Mouse (Mus musculus) forebrain, embryonic 13.5 days (tissue): ENCODE data around the gene Actrt3. TPM values are rescaled to one million over a fixed set of nuclear protein-coding genes. Genes with fewer than 3 reads are reported as not detected.

ENCODE experiments used
- ATAC-seq: fragments of 200-750 bp; cut with Nextera tagmentation; 2 replicates; pipeline ENCODE4 v1.8.0; 2017
- H3K27ac ChIP-seq: fragments of 300-500 bp; sonication (generic); 2 replicates; pipeline ENCODE4 v1.5.1; 2015; ENCODE audit warnings: inconsistent platforms, mild to moderate bottlenecking, moderate library complexity
- H3K27me3 ChIP-seq: fragments of 300-500 bp; sonication (generic); 2 replicates; pipeline ENCODE4 v1.6.1; 2015; ENCODE audit warnings: mild to moderate bottlenecking, inconsistent platforms
- H3K36me3 ChIP-seq: fragments of 300-500 bp; sonication (generic); 2 replicates; pipeline ENCODE4 v1.6.1; 2015; ENCODE audit warnings: mild to moderate bottlenecking, inconsistent platforms; ENCODE audit not compliant: poor library complexity, severe bottlenecking
- H3K4me1 ChIP-seq: fragments of 300-500 bp; sonication (generic); 2 replicates; pipeline ENCODE4 v1.6.1; 2015; ENCODE audit warnings: inconsistent platforms
- H3K4me2 ChIP-seq: fragments of 300-500 bp; sonication (generic); 2 replicates; pipeline ENCODE4 v1.6.1; 2015; ENCODE audit warnings: inconsistent platforms, mild to moderate bottlenecking, moderate library complexity
- H3K4me3 ChIP-seq: fragments of 300-500 bp; sonication (generic); 2 replicates; pipeline ENCODE4 v1.5.1; 2015; ENCODE audit warnings: mild to moderate bottlenecking, inconsistent platforms
- H3K9ac ChIP-seq: fragments of 300-500 bp; sonication (generic); 2 replicates; pipeline ENCODE4 v1.6.1; 2015; ENCODE audit warnings: mild to moderate bottlenecking, inconsistent platforms
- H3K9me3 ChIP-seq: fragments of 300-500 bp; sonication (generic); replicated peaks from 2 replicates; pipeline ENCODE4 v1.6.1; 2016; ENCODE audit warnings: inconsistent platforms
- WGBS: fragments of 180-500 bp; shearing (Covaris S2); methylation state at CpG from one replicate; pipeline ENCODE4 v1.1.7; 2015; 5-methylcytosine and 5-hydroxymethylcytosine counted together
- polyA plus RNA-seq: library from polyadenylated mRNA; unstranded; fragments of >200 nt; fragmentation: Nextera tagmentation; extraction: Ambion mirVana; gene quantifications from 2 replicates; pipeline ENCODE4 v1.2.1, GENCODE M21; 2015

The Actrt3 gene
- polyA plus RNA-seq, 1 experiment from 2014 or later = 0.08 TPM

DNA sequence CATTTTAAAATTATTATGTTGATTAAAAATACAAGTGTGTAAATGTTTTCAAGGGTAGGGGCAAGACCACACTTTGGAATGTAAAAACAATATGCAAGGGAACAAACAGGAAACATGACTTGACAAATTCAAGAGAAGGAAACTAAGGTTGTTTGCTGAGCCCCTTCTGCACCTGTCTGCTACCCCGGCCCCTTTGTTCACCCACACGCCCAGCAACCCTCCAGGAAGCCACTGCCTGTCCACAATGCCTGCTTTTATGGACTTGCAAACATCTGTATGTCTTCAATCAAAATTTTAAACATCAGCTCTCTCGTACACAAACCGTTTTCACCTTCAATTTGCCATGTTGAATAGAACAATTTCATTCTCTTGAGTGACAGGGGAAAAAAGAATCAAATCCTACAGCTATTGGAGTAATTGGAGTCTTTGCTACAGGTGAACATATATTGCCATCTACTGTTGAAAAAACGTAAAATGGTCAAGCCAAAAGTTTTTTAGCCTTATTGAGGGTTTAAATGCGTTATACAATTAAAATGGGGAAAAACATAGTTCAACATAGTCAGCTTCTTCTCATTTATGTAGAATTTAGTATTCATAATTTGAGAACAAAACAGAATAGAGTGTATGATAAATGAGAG is 38.9 kb downstream of the Actrt3 start:
- H3K27ac ChIP-seq = no peak overlapping the region
- no peaks in the 10 kb centered on the region for H3K27me3 ChIP-seq
- 0 out of 2 replicates have a peak, but pooled peaks have one; percentile 38 for ATAC-seq
- no peaks in the 10 kb centered on the region for H3K9me3 ChIP-seq
- 45% methylated on average over 6 of the region's 6 CpGs for WGBS
- no peaks in the 10 kb centered on the region for H3K36me3 ChIP-seq
- no peak overlapping the region for H3K4me3 ChIP-seq
- no peaks in the 10 kb centered on the region for H3K4me1 ChIP-seq
- H3K9ac ChIP-seq = no peak overlapping the region
- no peak overlapping the region for H3K4me2 ChIP-seq

DNA sequence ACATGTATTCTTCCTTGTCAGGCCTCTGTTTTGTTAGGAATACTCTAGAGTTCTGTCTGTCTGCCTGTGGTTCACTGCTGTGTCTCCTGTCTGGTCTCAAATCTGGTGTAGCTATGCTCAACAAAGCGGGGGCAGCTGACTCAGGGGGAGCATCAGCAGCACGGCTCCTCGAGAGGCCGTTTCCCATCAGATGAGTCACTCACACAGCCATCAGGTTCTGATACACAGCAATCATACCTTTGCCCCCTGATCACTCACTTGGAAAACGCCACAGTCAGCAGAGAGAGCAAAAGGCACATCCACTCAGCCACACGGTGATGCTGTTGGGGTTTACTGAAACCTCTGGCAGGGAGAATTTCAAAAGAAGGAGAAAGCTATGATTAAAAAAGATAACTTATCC is 46.0 kb downstream of the Actrt3 start:
- Histone ChIP-seq H3K36me3 (no peaks in the 10 kb centered on the region), H3K4me1 (no peaks in the 10 kb centered on the region), H3K4me3 (no peak overlapping the region), H3K4me2 (no peak overlapping the region), H3K9ac (no peak overlapping the region), H3K27ac (no peak overlapping the region), H3K9me3 (no peaks in the 10 kb centered on the region), H3K27me3 (no peaks in the 10 kb centered on the region)
- ATAC-seq = no peak
- 70% methylated on average over 6 of the region's 6 CpGs for WGBS

DNA sequence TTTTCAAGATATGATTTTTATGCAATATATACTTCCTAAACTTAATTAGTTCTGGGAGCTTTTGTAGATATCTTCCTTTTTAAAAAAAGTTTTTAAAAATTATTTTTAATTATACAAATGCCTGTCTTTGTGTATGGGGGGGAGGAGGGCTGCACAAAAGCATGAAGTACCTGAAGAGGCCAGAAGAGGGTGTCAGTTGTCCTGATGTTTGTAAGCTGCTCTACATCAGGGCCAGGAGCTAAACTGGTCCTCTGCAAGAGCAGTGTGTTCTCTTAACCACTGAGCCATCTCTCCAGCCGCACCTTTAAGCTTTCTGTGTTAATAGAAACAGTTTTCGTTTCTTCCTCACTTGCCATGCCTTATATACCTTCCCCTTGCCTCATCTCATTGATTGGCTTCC is 49.5 kb downstream of the Actrt3 start:
- no peak overlapping the region for H3K4me3 ChIP-seq
- no peaks in the 10 kb centered on the region for H3K36me3 ChIP-seq
- no peaks in the 10 kb centered on the region for H3K9me3 ChIP-seq
- H3K9ac ChIP-seq = no peak overlapping the region
- no peaks in the 10 kb centered on the region for H3K4me1 ChIP-seq
- no peak overlapping the region for H3K27ac ChIP-seq
- no peak overlapping the region for H3K4me2 ChIP-seq
- 60% methylated on average over 2 of the region's 2 CpGs for WGBS
- H3K27me3 ChIP-seq = no peaks in the 10 kb centered on the region
- ATAC-seq = no peak

DNA sequence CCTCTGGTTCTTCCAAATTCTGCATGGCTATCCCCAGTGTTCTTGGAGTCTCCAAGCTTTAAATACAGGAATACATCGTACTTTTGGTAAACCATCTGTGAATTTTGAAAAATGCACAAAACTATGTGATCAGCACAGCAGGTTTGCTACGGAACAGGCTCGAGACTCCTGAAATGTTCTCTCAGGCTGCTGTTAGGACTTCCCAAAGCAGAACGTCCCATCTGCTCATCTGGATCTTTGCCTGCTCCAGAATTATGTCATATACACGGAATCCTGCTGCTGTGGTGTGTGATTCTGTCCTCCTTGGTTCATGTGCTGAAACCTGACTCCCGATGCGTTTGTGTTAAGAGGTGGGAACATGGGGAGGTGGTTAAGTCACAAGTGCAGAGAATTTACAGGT is 50.8 kb downstream of the Actrt3 start:
- WGBS = 82% methylated on average over 7 of the region's 7 CpGs
- no peaks in the 10 kb centered on the region for H3K27me3 ChIP-seq

DNA sequence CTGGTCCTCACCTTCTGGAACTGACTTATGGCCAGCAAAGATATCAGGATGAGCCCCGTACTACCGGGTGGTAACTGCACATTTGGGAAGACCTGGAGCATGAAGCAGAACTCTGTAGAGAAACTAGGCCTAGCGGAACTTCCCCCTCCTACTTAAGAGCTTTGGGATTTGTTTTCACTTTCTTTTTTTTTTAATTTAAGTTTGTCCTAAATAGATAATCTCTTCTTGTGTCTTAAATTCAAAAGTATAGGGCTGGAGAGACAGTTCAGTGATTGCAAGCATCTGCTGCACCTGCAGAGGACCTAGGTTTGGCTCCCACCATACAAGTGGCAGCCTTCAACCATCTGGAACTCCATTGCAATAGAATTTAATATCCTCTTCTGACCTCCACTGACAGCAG is 51.8 kb downstream of the Actrt3 start, which contains the start of gene Mecom:
Gene Mecom, minus strand, starts transcription at position 101 of the 400 bp plus-strand sequence.
- no peak within 1 kb of the TSS for H3K4me3 ChIP-seq
- no peak for ATAC-seq
- H3K4me1 ChIP-seq = no peaks in the 10 kb centered on the region
- 89% methylated on average over 3 of the region's 3 CpGs for WGBS
- no peak within 1 kb of the TSS for H3K4me2 ChIP-seq
- H3K27ac ChIP-seq = no peak within 1 kb of the TSS
- no peaks in the 10 kb centered on the region for H3K36me3 ChIP-seq
- H3K27me3 ChIP-seq = no peaks in the 10 kb centered on the region
- no peak within 1 kb of the TSS for H3K9ac ChIP-seq
- no peaks in the 10 kb centered on the region for H3K9me3 ChIP-seq

More for the DNA sequence above, 50.8 kb downstream of the Actrt3 start:
- no peak overlapping the region for H3K9ac ChIP-seq
- no peak overlapping the region for H3K4me3 ChIP-seq
- H3K9me3 ChIP-seq = no peaks in the 10 kb centered on the region
- no peaks in the 10 kb centered on the region for H3K4me1 ChIP-seq
- H3K27ac ChIP-seq = no peak overlapping the region
- H3K4me2 ChIP-seq = no peak overlapping the region
- ATAC-seq = no peak
- no peaks in the 10 kb centered on the region for H3K36me3 ChIP-seq

Other genes starting within 250 kb of the Actrt3 start
- 3.7 and 5.0 TPM in 2 replicates for gene Mecom, start 51.9 kb downstream of the Actrt3 start, polyA plus RNA-seq
- gene Mynn, start 2.1 kb upstream of the Actrt3 start, polyA plus RNA-seq = 34.1 and 38.4 TPM in 2 replicates
- not detected in 2 replicates for gene Lrriq4, start 44.6 kb upstream of the Actrt3 start, polyA plus RNA-seq
- 1.0 and 1.5 TPM in 2 replicates for gene Lrrc34, start 47.9 kb upstream of the Actrt3 start, polyA plus RNA-seq
- not detected in 2 replicates for gene Lrrc31, start 99.9 kb upstream of the Actrt3 start, polyA plus RNA-seq
- gene Samd7, start 146.4 kb upstream of the Actrt3 start, polyA plus RNA-seq = not detected in 2 replicates
- gene Sec62, start 192.9 kb upstream of the Actrt3 start, polyA plus RNA-seq = 74.6 and 94.8 TPM in 2 replicates